Mouse (Mus musculus): ENCODE data around the gene Efna1. TPM values are rescaled to one million over a fixed set of nuclear protein-coding genes. Genes with fewer than 3 reads are reported as not detected.
A peak's percentile ranks its signal among the peaks of the same experiment; 100 is the strongest.

The Efna1 gene
- 10 to 100 TPM in 1 of 4 experiments, 1 to 10 TPM in 3; 8.7 to 10.8 (median 8.8) TPM for total RNA-seq (2022)

DNA sequence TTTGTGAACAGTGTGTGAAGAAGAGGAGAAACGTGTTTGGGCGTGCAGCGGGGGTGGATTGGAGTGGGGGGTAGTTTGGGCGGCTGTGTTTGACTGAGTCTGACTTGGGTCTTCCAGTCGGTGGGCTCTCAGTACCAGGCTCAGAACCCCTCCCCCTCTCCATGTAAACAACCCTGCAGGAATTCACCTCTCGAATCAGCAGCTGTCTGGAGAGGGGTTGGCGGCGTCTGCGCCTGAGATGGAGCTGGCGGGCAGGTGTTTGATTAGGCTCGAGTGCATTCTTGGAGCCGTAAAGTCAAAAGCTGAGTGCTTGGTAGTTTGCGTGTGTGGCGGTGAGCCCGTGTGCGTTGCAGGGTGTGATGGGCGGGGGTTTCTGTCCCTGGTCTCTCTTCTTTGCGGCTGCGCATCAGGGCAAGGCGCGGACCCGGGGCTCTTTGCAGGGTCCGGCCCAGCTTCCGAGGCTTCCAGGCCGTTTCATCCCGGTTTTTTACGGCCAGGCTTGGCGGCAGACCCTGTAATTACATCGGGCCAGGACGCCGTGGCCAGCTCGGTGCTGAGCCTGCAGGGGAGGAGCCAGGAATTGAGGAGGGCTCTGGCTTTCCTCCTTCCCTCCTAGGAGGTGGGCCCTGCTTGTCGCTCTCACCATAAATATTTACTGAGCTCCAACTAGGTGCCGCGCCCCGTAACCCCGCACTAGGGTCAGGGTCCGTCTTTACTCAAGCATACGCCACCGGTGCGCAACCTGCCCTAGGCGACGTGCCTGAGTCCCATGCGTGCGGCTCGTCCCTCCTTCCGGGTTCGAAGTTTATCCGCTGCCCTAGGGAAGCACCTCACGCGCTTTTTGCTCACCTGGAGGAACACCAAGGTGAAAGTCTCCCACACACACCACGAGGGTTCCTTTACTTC is at the start of gene Efna1:
Efna1 (minus strand) TSS at position 537 of the 906 bp plus-strand sequence.
- DNase-seq (ENCODE audit: low spot score in 2 of 2): peak in 1 of 2 experiments; percentile 41

DNA sequence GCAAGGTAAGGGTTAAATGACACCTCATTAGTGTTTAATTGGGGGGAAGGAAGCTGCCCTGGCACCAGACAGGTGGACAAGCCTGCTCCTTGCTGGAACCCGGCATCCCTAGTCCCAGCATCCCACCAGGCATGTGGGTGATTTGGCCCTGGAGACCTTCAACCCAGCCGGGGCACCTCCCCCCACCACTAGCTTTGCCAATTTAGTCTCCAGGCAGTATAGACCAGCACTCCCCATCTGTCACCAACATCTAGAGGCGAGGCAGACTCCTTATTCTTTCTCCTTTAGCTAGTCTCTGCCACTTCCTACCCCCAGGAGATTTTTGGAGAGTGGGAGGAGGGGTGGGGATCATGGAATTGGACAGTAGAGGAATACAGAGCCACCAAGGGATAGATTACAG is 49.4 kb upstream of the Efna1 start:
- no peak for DNase-seq (ENCODE audit: low spot score in 2 of 2)

DNA sequence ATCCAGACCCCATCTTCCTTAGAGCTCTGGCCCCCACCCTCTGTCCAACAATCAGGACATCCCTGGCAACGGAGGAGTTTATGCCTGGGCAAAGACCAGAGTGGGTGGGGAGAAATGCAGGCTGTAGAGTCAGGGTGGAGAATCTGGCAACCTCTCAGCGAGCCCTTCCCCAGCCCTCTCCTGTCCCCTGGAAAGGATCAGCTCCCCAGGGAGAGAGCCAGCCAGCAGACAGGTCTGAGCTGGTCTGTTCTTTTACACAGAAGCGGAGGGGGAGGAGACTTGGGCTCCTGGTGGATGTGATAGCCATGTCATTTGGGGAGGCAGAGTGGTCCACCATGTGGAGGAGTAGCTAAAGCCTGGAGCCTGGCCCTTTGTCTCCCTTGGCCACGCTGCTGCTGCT is 47.7 kb upstream of the Efna1 start:
- no peak for DNase-seq (ENCODE audit: low spot score in 2 of 2)

DNA sequence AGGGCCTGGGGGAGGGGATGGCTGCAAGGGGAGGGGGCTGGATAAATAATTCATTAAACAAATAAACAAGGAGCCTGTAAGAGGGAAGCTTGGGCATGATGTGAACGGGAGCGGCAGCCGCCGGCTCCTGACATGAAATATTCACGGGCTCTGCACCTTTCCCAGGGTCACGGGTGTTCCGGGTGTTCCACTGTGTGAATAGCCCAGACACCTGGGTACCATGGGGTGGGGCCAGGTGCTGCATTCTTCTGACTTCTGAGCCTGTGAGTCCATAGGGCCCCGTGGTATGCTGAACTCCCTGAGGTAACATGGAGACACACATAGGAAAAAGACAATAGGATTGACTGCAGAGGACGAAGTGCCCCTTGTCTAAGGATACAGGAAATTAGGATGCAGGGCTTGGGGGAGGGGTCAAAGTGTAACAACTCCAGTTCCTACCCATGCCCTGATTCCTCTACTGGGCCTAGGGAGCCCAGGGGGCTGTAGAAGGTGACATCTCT is 46.5 kb upstream of the Efna1 start:
- no peak for DNase-seq (ENCODE audit: low spot score in 2 of 2)

DNA sequence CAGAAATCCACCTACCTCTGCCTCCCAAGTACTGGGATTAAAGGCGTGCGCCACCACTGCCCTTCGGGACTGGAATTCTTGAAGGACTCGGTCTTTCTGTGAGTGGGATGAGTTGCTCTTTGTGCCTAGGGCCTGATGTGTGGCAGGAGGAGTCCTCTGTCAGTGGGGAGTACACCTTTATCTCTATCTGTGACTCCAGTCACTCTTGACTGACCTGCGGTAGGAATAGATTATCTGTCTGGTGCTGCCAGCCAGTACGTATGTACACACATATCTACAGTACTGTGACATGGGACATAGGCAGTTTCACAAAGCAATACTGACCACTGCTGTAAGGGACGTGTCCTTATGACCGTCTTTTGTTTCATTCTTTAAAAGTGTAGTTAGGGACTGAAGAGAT is 44.9 kb upstream of the Efna1 start:
- DNase-seq (ENCODE audit: low spot score in 2 of 2): no peak

DNA sequence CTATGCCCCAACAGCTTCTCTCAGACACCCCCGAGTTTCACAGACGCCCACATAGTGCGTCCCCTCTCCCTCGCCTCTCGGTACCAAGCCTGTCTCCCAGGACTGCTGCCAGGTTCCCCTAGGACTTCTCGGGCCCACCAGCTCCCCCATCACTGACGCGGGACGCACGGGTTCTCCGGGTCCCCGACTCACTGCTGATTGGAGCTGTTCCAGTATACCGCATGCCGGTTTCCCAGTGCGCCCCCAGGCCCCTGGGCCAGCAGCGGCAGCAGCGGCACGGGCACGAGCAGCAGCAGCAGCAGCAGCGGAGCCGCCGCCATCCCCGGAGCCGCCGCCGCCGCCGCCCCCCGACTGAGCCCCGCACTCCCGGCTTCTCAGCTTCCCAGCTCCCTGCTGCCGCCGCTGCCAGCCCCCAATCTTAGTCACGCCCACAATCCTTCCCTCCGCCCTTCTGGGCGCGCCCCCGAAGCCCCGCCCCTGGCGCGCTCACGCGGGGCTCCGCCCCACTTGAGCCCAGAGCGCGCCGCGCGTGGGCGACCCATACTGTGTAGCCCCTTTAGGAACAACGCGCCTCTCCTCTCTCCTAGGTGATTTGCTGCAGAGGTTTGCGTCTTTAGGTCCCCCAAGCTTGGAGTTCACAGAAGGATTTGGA is 41.7 kb upstream of the Efna1 start, which contains the start of gene Efna3:
Efna3 (minus strand) TSS at position 452 of the 652 bp plus-strand sequence.
- peak; percentile 40 to 41 for DNase-seq (ENCODE audit: low spot score in 2 of 2)

DNA sequence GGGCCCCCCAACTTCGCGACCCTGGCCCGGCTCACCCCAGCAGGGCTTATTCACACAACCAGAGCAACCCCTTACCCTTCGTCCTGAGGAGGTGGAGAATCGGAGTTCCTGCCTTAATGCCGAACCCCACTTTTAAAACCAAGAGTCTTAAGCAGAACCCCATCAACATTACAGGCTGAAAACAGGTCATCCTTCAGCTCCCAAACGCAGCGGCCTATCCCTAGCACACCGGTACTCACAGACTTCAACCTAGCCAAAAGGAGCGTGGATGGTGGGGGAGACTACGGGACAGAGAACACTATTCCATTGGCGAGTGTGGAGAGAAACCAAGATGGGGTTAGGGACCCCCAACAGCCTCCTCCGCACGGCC is 41.2 kb upstream of the Efna1 start:
- no peak for DNase-seq (ENCODE audit: low spot score in 2 of 2)

DNA sequence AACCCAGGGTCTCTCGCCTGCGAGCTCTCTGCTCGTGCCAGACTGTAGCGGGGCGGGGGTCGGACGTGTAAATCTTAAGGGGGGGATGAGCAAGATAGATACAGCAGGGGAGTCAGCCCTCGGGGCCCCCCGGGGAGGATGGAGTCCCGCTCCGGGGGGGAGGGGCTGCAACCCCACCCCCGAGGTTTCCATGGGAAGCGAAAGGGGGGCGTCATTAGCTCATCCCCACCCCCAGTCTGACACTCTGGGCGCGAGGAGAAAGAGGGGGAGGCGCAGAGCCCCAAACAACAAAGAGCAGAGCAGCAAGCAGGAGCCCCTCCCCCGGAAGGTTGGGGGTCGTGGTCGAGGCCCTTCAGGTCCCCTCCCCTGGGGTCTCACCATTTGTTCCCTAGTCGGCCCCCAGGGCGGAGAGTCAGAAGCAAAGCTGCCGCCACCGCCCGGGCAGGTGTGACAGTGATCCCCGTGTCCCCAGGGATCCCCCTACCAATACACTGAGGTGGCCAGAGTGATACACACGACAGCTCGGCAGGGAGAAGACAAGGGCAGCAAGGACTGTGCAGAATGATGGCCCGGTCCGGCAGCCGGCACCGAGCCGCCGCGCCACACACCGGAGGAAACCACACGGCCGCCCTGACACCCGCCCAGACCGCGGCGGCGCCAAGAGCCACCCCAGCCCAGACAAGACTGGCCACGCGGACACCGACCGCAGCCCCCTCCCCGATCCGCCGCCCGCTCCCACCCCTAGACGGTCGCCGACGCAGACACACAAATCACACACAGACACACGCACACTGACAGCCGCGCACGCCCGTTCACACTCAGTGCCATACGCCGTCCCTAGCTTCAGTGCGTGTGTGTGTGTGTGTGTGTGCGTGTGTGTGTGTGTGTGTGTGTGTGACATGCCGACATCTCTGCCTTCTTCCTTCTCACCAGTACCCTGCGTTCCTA is 40.5 kb upstream of the Efna1 start:
- no peak for DNase-seq (ENCODE audit: low spot score in 2 of 2)

DNA sequence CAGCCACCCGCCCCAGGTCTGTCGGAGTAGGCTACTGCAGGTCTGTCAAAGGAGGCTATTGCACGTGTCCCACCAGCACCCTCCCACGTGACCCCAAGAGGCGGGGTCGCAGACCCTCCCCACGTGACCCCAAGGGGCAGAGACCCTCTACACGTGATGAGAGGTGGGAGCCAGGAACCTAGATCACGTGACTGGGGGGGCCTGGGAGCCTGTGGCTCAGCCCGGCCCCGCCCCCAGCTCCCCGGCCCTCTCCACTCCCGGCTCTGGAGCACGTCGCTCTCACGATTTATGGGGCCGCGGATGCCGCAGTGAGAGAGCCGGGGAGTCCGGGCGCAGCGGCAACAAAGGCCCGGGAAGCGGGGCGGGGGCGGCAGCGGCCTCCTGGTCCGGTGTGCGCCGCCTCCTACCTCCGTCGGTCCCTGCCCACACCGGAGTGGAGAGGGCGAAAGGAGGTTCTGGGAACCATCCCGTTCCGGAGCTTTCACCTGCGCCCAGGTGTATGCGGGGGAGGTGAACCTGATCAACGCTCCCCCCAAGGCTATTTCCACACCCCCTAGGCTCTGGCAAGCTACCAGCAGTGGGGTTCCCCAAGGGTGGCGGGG is 39.7 kb upstream of the Efna1 start:
- DNase-seq (ENCODE audit: low spot score in 2 of 2): no peak

DNA sequence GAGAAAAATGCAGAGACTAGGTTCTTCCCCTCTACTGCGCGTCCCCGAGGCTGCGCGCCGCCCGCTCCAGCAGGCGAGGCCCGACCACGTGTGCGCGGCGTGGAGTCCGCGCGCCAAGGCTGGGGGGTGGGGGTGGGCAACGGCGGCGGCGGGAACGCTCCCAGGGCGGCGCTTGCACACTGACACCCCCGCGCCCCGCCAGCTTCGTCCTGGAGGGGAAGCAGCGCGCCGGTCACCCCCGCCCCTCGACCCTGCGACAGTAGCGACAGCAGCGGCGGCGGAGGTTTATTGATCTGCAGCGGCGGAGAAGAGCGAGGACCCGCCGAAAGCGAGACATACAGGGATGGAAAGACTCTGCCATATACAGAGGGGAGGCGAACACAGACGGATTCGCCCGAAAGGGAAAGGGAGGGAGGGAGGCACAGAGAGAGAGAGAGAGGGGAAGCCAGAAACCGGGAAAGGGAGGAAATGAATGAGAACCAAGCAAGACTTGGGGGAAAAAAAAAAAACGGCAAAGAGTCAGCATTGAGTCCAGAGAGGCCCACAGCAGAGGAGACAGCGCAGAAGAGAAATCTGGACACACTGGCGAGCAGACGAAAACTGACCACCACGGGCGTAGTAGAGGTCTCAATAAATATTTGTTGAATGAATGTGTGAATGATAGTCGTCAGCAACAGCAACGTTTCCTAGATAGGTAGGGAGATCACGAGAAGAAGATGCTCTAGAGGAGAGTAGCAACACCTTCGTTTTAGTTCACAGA is 38.8 kb upstream of the Efna1 start:
- DNase-seq (ENCODE audit: low spot score in 2 of 2): no peak

DNA sequence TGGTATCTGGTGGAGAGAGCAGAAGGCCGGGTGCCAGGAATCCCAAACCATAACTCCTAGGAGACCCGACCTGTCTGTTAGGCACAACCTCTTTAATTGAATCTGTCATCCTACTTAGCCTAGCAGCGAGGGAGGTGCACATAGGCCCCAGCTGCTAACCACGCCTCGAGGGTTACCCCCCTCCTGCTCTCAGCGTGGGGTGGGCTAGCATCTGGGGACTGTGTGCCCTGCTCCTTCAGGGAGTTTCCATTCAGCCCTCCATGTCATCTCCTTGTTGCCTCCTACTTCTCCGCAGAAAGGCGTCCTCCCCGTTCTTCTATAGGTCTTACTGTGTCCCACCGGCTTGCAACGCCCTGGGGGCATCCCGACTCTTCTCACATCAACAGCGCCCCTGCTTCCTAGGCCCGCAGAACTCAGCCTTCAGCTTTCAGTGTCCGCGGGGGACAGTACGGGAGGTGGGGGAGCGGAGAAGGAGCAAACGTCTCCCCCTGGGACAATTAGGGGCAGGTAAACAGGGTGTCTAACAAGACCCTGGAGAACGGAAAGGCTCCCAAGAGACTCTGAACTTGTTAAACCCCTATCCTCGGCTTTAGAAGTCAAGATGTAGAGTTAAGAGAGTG is 38.1 kb upstream of the Efna1 start:
- no peak for DNase-seq (ENCODE audit: low spot score in 2 of 2)

DNA sequence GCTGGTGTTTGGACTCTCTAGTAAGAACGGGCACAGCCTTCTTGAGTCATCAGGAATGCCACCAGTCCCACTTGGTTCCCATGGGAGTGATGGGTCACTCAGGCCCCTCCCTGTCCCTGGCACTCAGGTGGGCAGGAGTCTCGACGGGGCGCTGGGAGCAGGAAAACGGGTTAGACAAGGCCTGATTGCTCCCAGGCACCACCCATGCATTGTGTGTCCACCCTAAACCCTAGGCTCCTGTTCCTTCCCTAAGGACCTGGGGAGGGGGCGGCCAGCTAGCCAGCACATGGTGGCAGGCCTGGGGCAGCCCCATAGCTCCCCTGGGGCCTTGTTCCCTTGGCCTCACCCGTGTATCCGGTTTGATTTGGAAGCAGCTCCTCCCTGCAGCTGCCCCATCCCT is 37.4 kb upstream of the Efna1 start:
- no peak for DNase-seq (ENCODE audit: low spot score in 2 of 2)

DNA sequence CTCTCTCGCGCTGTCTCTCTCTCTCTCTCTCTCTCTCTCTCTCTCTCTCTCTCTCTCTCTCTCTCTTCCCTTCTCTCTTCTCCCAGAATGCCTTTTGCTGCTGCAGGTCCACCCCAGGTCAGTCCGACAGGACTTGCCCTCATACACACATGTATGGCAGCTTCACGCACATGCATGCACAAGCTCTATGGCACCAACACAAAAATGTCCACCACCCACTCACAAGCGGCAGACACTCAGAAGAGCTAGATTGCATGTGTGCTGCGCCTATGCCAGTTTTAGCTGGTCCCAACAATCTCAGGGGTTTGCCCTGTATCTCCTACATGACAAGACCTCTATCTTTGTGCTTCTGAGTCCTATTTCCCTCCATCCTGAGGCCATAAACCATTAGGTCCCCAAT is 36.3 kb upstream of the Efna1 start:
- no peak for DNase-seq (ENCODE audit: low spot score in 2 of 2)

DNA sequence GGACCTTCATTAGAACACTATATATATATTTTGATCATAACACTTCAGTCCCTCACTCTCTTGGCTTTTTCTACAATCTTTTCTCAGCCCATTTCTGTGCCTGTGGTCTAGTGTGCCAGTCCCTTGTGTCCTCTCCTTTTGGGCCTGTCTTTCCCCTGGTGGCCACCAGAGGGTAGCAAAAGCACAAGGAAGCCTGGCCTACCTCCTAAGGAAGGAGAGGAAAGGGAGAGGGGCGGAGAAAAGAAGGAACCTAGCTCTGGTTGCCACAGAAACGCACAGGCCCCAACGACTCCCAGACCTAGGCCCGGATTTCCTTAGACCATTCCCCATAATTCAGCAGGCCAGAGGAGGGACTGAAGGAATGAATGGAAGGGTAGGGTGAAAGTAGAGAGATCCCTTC is 35.9 kb upstream of the Efna1 start:
- peak; percentile 73 to 81 for DNase-seq (ENCODE audit: low spot score in 2 of 2)

DNA sequence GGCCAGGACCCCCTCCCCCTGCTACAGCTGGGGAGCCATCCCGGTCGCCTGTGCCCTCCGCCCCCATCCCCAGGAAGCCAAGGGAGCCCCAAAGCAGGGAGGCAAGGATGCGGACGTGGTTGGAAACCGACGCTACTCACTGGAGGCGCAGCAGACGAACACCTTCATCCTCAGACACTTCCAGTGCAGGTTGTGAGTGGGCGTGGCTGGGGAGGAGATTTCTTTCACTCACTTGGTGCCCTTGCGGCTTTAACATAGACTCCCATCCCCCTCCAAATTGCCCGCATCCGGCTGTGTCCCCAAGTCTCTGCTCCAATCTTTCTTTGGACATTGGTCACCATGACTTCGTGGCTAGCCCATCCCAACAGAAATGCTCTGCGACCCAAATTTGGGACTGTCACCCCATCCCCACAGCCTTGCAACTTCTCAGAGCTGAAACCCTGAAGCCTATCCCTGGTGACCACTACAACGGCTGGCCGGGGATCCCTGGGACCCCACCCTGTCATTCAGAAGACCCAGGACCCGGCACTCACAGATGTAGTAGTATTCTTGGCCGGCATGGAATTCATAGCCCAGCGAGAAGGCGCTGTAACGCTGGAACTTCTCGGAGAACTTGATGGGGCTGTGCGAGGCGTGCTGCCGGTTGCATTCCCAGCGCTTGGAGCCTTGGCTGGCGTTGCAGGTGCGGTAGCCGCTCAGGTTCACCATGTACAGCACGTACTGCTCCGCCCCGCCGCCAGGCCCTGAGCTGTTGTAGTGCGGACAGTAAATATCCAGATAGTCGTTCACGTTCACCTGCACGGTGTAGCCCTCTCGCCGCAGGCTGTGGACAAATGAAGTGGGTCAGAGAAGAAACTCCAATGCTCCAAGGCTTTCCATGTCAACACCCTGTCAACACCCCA is 35.2 kb upstream of the Efna1 start:
- DNase-seq (ENCODE audit: low spot score in 2 of 2): no peak

DNA sequence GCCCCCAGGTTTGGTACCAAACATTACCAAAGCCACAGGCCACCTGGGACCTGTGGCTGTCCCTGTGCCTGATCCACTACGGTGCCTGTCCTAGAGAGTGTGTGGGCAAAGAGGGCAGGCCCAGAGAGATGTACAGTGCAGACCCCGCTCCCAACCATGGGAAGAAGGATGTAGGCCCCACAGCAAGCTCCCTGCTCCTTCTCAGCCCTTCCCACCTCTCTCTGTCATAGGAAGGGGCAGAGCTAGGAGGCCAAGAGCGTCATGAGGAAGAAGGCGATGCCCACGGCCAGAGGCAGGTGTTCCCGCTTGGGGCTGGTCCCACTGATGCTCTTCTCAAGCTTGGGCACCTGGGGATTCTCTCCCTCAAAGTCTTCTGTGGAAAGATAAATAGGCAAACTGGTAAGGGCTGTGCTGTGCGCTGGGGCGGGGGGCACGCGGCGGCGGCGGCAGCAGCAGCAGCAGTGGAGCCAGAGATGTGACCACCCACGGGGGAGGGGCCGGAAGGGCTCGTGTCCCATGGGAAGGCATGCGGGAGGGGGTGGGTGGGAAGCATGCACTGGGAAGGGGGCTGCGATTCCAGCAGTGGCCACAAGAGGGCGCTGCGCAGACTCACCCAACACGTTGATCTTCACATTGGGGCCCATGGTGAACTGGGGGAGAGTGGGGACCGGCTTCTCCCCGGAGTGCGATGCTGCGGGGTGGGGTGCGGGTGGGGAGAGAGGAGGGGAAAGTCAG is 34.4 kb upstream of the Efna1 start:
- peak; percentile 61 to 73 for DNase-seq (ENCODE audit: low spot score in 2 of 2)

DNA sequence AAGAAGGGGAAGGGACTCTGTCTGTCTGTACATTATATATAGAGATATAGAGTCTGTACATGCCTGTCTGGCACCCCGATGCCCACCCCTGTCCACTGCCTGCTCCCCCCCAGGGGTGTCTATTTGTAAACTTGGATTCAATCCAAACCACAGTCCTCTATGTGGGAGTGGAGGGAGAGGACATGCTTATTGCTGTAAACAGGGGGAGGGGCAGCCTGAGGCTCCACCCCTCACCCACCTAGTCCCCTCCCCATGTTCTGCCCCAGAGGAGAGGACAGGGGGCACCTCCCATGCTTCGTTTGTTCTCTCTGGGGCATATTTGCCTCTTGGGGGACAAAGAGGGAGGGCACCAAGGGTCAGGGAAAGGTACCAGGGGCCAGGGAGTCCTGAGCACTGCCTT is 33.8 kb upstream of the Efna1 start:
- no peak for DNase-seq (ENCODE audit: low spot score in 2 of 2)

DNA sequence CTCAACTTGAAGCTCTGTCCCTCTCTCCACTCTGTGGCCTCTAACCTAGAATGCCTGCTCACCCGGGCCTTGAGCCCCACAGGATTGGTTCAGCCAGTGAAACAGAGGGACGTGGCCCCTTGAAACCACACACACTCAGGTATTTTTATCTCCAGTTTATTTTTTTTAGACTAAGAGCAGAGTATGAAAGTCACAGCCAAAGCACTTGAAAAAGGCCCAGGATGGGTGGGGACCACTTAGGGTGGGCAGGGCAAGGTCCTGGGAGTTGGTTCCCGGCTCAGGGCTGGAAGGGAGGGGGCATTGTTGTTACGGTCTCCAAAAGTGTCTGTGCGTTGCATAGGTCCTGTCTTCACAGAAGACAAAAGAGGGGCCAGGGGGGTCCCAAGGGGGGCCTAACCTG is 33.4 kb upstream of the Efna1 start:
- no peak for DNase-seq (ENCODE audit: low spot score in 2 of 2)

Data from gastrocnemius, adult 8-10 months (tissue).